Mouse (Mus musculus) kidney, adult 2 months (tissue): Measurements from ENCODE around the gene Ubqln1.

Experiments
- CTCF ChIP-seq: fragments of 200-500 bp; conservative IDR thresholded peaks from 2 replicates; pipeline ENCODE4 v1.5.1; 2011; ENCODE audit warnings: low read depth, mild to moderate bottlenecking, control low read depth, low read length, moderate library complexity, mixed read lengths; ENCODE audit not compliant: insufficient read depth, insufficient read length
- POLR2A ChIP-seq: fragments of 200-500 bp; IDR thresholded peaks from one replicate; pipeline ENCODE4 v1.6.1; 2011; ENCODE audit warnings: low read depth, low read length, control low read depth

DNA sequence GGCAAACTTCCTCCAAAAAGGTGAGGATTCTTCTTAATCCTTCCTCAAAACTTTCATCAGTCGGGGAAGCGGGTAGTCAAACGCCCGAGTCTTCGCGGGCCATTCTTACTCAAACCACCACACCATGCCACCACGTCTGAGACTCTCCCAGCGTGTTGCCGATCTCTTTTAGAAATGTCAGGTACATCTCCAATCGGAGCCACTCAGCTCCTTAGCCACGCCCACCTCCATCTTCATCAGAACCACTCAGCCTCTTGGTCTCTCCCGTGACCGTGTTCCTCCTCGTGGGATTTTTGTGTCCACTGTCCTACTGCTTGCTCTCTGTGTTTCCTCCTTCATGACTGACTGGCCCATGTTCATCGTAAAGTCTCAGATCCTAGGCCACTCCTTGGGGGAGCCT, 54.7 kb downstream of the Ubqln1 start:
- TF ChIP-seq CTCF, result no peak
- TF ChIP-seq POLR2A, result no peak
